Mouse (Mus musculus): ENCODE measurements around the gene Gtf3c2. TPM values are rescaled to one million over a fixed set of nuclear protein-coding genes. Genes with fewer than 3 reads are reported as not detected.

Gtf3c2 gene
- total and polyA plus RNA-seq, 3 experiments, result 22.8 to 96.9 (median 49.4) TPM

- no peak overlapping the region for H3K27ac ChIP-seq (ENCODE audit: insufficient read depth, low read depth)
- peak overlapping the region; percentile 86; the same call in 1 of the 2 replicates for H3K4me2 ChIP-seq (ENCODE audit: insufficient read depth, low read depth, poor library complexity, severe bottlenecking)
- dilution Hi-C loops (cut with MboI; ENCODE audit: extremely low pct_ligation_motif_present, extremely low pct_unique_long_range_greater_than_20kb, low sequenced_read_pairs) (no loop called here), in situ Hi-C loops (cut with MboI; ENCODE audit: low pct_ligation_motif_present, low pct_unique_long_range_greater_than_20kb, low sequenced_read_pairs) (no loop called here)
- H3K9me3 ChIP-seq (replicated peaks; ENCODE audit: low read length), result no peaks in the 10 kb centered on the region
- TF ChIP-seq NELFE (IDR thresholded peaks at IDR 0.05; ENCODE audit: low read depth, low read length) (no peak), MAX (IDR thresholded peaks at IDR 0.05; ENCODE audit: low read length) (no peak), PAX5 (IDR thresholded peaks at IDR 0.05; ENCODE audit: low read length) (no peak), ZKSCAN1 (IDR thresholded peaks at IDR 0.05; ENCODE audit: borderline replicate concordance, low read depth, low read length) (no peak), ZNF384 (IDR thresholded peaks at IDR 0.05; ENCODE audit: low read depth, low read length) (no peak), SMC3 (IDR thresholded peaks at IDR 0.05; ENCODE audit: low read depth, low read length) (no peak), NRF1 (IDR thresholded peaks at IDR 0.05; ENCODE audit: low read depth, low read length) (no peak), ZC3H11A (IDR thresholded peaks at IDR 0.05; ENCODE audit: low read depth, low read length) (no peak), ELF1 (IDR thresholded peaks at IDR 0.05; ENCODE audit: low read depth, low read length) (no peak), TCF12 (IDR thresholded peaks at IDR 0.05; ENCODE audit: low read depth, low read length) (no peak), TBP (conservative IDR thresholded peaks at IDR 0.05; ENCODE audit: low read depth, low read length) (no peak), MAFK (IDR thresholded peaks at IDR 0.05; ENCODE audit: insufficient replicate concordance, low read length) (no peak), KAT2A (IDR thresholded peaks at IDR 0.05; ENCODE audit: insufficient replicate concordance, low read length) (no peak), RAD21 (IDR thresholded peaks at IDR 0.05; ENCODE audit: low read depth, low read length) (no peak), USF1 (IDR thresholded peaks at IDR 0.05; ENCODE audit: low read depth, low read length) (no peak), UBTF (IDR thresholded peaks at IDR 0.05; ENCODE audit: low read depth, low read length) (no peak), MYC (IDR thresholded peaks at IDR 0.05; ENCODE audit: low read depth, low read length) (no peak), JUND (conservative IDR thresholded peaks at IDR 0.05; ENCODE audit: low read depth, low read length) (no peak), MAZ (IDR thresholded peaks at IDR 0.05; ENCODE audit: low read depth, low read length) (no peak)
- DNase-seq (ENCODE audit: extremely low read depth), result no peak
- peaks cover 0 to 15% of the 10 kb centered on the region in 2 experiments for H3K36me3 ChIP-seq (replicated peaks in 1 of 2; ENCODE audit: control insufficient read depth in 1 of 2, insufficient read depth in 1 of 2, low read length in 1 of 2)
- H3K79me2 ChIP-seq (replicated peaks; ENCODE audit: control insufficient read depth, extremely low read depth, insufficient read depth, poor library complexity, severe bottlenecking), result peaks cover 54% of the 10 kb centered on the region
- peak overlapping the region; percentile 57 to 93 (median 84) for H3K4me3 ChIP-seq (replicated peaks in 1 of 3; ENCODE audit: low read depth in 2 of 3, low read length in 2 of 3, poor library complexity in 1 of 3)
- peak overlapping the region; percentile 75 for H3K9ac ChIP-seq (ENCODE audit: insufficient read depth, low read depth)
- no peaks in the 10 kb centered on the region for H3K27me3 ChIP-seq (replicated peaks)
- peaks cover 0 to 30% of the 10 kb centered on the region in 2 experiments; a peak in 2 of 4 replicates for H3K4me1 ChIP-seq (ENCODE audit: control insufficient read depth in 1 of 2, insufficient read depth in 2 of 2)
Measured at GRCm38 (mm10) chr5:31219474-31219873, 39.5 kb upstream of the Gtf3c2 start.

- H3K9me3 ChIP-seq (replicated peaks; ENCODE audit: low read length), result no peaks in the 10 kb centered on the region
- in situ Hi-C loops (cut with MboI; ENCODE audit: low pct_ligation_motif_present, low pct_unique_long_range_greater_than_20kb, low sequenced_read_pairs), result no loop called here
- H3K36me3 ChIP-seq (replicated peaks in 1 of 2; ENCODE audit: control insufficient read depth in 1 of 2, insufficient read depth in 1 of 2, low read length in 1 of 2), result peaks cover 0 to 19% of the 10 kb centered on the region in 2 experiments
- H3K9ac ChIP-seq (ENCODE audit: insufficient read depth, low read depth), result peak overlapping the region; percentile 75; the same call in 1 of the 2 replicates
- H3K4me2 ChIP-seq (ENCODE audit: insufficient read depth, low read depth, poor library complexity, severe bottlenecking), result peak overlapping the region; percentile 86
- peaks cover 0 to 30% of the 10 kb centered on the region in 2 experiments; a peak in 2 of 4 replicates for H3K4me1 ChIP-seq (ENCODE audit: control insufficient read depth in 1 of 2, insufficient read depth in 2 of 2)
- no peak for DNase-seq (ENCODE audit: extremely low read depth)
- H3K79me2 ChIP-seq (replicated peaks; ENCODE audit: control insufficient read depth, extremely low read depth, insufficient read depth, poor library complexity, severe bottlenecking), result peaks cover 58% of the 10 kb centered on the region
- no peaks in the 10 kb centered on the region for H3K27me3 ChIP-seq (replicated peaks)
- dilution Hi-C loops (cut with MboI; ENCODE audit: extremely low pct_ligation_motif_present, extremely low pct_unique_long_range_greater_than_20kb, low sequenced_read_pairs), result no loop called here
- TF ChIP-seq ZNF384 (IDR thresholded peaks at IDR 0.05; ENCODE audit: low read depth, low read length) (peak; percentile 98), ELF1 (IDR thresholded peaks at IDR 0.05; ENCODE audit: low read depth, low read length) (no peak), CHD2 (IDR thresholded peaks at IDR 0.05; ENCODE audit: low read length) (no peak), HCFC1 (IDR thresholded peaks at IDR 0.05; ENCODE audit: low read depth, low read length) (0 out of 2 replicates have a peak, but pooled peaks have one; percentile 4), NELFE (IDR thresholded peaks at IDR 0.05; ENCODE audit: low read depth, low read length) (no peak), SMC3 (IDR thresholded peaks at IDR 0.05; ENCODE audit: low read depth, low read length) (no peak), JUND (conservative IDR thresholded peaks at IDR 0.05; ENCODE audit: low read depth, low read length) (no peak), CTCF (conservative IDR thresholded peaks at IDR 0.05 in 1 of 2, IDR thresholded peaks at IDR 0.05 in 1 of 2; ENCODE audit: low read depth in 2 of 2, low read length in 2 of 2) (peak in 1 of 2 experiments; percentile 24; a peak in 2 of 4 replicates), IRF4 (IDR thresholded peaks at IDR 0.05; ENCODE audit: low read depth, low read length) (no peak), MEF2A (IDR thresholded peaks at IDR 0.05; ENCODE audit: borderline replicate concordance, low read depth, low read length) (no peak), RCOR1 (conservative IDR thresholded peaks at IDR 0.05; ENCODE audit: low read depth, low read length) (no peak), EP300 (IDR thresholded peaks at IDR 0.05; ENCODE audit: low read length) (no peak), MAZ (IDR thresholded peaks at IDR 0.05; ENCODE audit: low read depth, low read length) (no peak), UBTF (IDR thresholded peaks at IDR 0.05; ENCODE audit: low read depth, low read length) (0 out of 2 replicates have a peak, but pooled peaks have one; percentile 22), SIN3A (IDR thresholded peaks at IDR 0.05; ENCODE audit: low read length) (no peak; the same call in none of the 2 replicates), BHLHE40 (IDR thresholded peaks at IDR 0.05; ENCODE audit: low read depth, low read length) (no peak), ZC3H11A (IDR thresholded peaks at IDR 0.05; ENCODE audit: low read depth, low read length) (no peak), POLR2AphosphoS2 (IDR thresholded peaks at IDR 0.05; ENCODE audit: low read depth, low read length) (no peak), PAX5 (IDR thresholded peaks at IDR 0.05; ENCODE audit: low read length) (no peak), POLR2A (IDR thresholded peaks at IDR 0.05; ENCODE audit: low read depth, low read length) (no peak), MXI1 (IDR thresholded peaks at IDR 0.05; ENCODE audit: low read depth, low read length) (no peak), MYC (IDR thresholded peaks at IDR 0.05; ENCODE audit: low read depth, low read length) (no peak)
- peak overlapping the region; percentile 42 to 93 (median 57) for H3K4me3 ChIP-seq (replicated peaks in 1 of 3; ENCODE audit: low read depth in 2 of 3, low read length in 2 of 3, poor library complexity in 1 of 3)
- H3K27ac ChIP-seq (ENCODE audit: insufficient read depth, low read depth), result no peak overlapping the region
Measured at GRCm38 (mm10) chr5:31219070-31219469, 39.1 kb upstream of the Gtf3c2 start.

All from CH12.LX (cell line).